Mouse (Mus musculus) spleen, postnatal 36 days (tissue): ENCODE data around the gene Clasp2.
"Not testable (repeated sequence)": the region's sequence is repeated elsewhere in the genome, so short reads cannot be mapped to it uniquely, and the experiment has no call there.

Experiments used
- DNase-seq, 2 experiments: peaks; one replicate each; pipeline ENCODE4 v3.0.0; 2022; ENCODE audit warnings: low spot score in 2 of 2, mixed read lengths in 1 of 2

The Clasp2 gene

DNA sequence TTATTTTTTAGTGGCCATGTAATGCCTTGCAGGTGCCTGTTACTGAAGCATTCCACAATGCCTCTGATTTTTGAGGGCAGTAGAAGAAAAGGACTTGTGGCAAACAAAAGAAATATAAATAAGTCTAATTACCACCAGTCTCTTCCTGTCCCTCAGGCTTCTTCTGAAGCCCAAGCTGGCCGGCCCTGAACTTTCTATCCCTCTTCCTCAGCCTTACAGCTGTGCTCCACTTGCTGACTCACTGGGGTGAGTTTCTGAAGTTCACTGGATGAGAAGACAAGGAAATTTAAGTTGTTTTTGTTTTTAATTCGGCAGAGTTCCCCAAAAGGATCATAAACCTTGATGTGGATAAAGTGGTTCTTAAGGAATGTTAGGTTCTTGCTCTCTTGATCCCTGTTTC lies 74.6 kb downstream of the Clasp2 start:
- no peak for DNase-seq

DNA sequence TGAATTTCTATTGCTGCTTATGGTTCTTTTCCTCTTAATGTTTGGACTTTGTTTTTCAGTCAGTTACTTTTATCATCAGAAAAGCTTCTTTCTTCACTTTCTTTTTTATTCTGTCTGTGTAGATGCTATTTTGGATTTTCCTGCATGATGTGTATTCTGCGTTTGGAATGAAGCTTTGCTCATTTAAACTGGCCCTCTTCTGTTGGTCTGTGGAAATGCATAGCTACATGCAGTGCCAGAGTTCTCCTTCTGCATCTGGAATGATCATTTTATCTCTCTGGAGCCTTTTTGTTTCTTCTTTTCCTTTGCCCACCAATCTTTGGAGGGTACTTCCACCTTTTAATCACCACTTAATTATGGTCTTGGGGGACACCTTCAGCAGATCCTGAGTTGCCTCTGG lies 80.9 kb downstream of the Clasp2 start:
- no peak for DNase-seq

- no peak for DNase-seq
Observed at GRCm38 (mm10) chr9:113828719-113829118, 87.4 kb downstream of the Clasp2 start.

DNA sequence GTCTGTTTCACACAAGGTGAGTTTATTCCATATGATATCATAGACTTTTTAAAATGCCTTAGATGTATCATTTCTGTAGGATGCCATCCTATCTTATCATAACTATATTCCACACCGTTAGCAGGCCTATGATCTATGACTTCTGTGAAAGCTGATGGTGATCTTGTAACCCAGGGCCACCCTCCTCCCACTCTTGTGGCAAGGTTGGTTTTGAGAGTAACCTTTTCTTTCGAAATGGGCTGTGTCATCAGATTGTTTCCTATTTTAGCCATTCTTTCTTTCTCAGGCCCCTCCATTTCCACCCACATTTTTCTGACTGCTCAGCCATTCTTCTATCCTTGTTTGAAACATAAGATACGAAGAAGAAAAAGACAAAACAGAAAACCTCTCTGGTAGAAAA lies 88.9 kb downstream of the Clasp2 start:
- DNase-seq = no peak

DNA sequence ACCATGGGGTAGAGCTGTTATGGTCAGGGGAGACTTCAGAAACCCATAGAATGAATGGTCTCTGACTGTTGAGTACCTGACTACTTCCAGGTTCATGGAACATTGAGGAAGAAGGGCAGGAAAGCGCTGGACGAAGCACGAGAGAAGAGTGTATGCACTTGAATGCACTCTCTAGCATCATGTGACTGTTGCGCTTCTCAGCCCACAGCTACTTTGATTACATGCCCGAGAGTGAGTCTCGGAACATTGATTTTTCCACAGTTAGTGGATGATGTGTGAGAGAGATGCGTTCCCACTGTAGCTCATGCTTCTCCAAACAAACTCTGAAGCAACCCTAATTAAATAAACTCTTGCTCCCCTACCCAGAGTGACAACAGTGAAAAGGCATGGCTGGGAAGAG lies 92.2 kb downstream of the Clasp2 start:
- DNase-seq = no peak

DNA sequence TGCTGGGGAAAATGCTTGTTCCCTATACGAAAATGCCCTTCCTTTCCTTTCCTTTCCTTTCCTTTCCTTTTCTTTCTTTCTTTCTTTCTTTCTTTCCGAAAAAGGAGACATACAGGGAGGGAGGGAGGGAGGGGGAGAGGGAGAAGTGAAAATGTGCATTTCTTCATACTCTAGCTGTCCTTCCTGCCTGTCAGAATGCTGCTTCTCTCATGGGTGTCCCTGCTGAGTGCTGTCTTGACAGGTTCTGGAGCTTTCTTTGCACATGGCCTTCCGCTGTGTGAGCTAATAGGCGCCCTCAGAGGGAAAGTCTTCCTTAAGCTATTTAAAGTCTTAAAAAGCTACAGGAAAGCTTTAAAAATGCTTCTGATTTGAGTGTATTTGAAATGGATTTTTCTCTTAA lies 95.7 kb downstream of the Clasp2 start:
- DNase-seq = no peak

DNA sequence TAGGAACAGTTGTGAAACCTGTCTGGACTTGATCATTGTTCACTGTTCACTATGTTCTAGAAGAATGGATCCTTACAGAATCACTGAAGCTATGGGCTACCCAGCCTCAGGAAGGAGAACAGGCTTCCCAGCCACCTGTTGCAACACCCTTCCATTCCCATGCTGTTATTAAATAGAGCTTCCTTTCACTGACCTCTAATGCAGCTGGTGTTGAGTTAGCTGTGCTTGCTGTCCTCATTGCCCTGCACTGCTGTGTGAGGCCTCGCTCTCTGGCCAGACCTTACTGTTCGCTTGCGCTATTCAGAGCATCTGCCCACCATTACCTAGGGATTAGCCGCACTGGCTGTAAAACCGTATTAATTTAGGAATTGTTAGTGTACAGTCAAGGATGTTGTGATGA lies 96.2 kb downstream of the Clasp2 start:
- no peak for DNase-seq

DNA sequence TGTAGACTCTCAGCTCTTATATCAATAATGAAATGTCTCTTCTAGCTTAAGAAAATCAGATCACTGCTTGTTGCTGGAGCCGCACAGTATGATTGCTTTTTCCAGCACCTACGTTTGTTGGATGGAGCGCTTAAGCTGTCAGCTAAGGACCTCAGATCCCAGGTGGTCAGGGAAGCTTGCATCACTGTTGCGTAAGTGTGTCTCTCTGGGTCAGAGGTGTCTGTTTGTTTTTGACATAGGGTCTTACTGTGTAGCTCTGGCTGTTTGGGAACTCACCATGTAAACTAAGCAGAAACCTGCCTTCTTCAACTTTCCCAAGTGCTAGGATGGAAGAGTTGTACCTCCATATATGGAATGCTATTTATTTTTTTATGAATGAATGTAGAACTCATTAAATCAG lies 102.8 kb downstream of the Clasp2 start:
- no peak for DNase-seq

GRCm38 (mm10) chr9:113855441-113855840 lies 114.2 kb downstream of the Clasp2 start:
- no peak for DNase-seq

DNA sequence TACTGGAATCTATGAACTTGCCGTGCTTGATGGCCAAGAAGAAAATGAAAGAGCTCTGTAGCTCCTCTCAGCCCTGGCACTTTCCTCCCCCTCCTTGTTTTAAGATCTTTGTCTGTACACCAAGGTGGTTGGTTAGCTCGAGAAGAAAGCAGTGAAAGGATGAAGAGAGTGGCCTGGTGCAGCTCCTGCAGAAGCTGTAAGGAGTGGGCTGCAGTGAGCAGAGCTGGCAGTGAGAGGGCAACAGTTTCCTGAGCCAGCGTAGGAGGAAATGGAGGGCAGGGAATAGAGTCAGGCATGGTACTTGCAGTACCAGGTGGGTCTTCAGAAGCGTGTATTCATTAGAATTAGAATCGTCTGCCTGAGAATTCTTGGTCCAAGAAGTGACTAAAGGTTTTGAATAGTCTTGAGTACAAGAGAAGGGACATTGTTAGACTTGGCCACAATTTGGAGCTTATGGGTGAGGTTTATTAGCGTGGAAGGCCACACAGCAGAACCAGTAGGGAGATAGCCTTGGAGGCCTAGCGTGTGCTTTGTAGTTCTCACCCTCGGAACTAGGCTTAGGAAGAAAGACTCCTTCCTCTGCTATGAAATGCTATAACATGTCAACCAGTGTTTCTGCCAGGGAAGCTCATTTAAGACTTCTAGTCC lies 116.1 kb downstream of the Clasp2 start:
- no peak for DNase-seq

- DNase-seq = no peak
Observed at GRCm38 (mm10) chr9:113857929-113858440, 116.7 kb downstream of the Clasp2 start.

DNA sequence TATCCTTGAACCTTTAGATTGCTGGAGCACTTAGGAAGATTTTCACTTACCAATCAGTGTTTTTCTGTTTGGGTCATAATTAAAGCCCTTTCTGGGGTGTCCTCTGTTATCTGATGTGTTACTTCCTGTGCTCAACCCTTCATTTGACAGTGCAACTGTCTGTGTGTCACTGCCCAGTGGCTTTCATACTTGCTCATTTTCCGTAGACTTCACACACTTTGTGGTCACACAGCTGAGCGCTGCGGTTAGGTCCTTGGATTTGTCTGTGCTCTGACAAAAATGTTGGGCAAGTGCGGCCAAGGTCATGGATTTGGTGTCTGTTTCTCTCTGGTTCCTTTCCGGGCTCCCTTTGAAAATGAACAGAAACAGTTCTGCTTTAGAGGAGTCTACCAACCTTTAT lies 118.1 kb downstream of the Clasp2 start:
- DNase-seq = no peak

DNA sequence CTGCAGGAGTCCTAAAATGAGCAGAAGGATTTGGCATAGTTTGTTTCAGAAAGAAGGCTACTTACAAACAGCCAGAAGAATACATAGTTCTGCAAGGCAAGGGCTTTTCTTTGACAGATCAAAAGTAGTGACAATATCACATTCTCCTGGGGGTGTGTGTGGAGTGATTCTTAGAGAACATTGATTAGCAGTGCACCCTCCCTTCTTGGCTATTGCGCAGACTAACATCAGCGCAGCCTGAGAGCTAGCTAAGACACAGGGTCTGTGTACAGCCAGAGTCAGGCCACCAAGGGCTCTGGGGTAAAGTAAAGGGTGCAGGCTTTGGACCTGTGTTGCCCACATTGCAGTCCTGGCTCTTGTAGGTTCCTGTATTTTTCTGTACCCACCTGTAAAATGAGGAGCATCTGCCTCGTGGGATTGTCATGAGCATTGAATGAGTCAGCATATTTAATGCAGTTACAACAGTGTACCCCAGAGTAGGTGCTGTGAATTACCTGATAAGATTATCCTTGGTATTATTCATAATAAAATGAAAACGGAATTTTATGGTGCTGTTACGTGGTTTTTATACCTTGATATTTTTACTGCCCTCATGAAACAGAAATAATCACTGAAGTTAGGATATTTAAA lies 122.2 kb downstream of the Clasp2 start:
- DNase-seq = no peak

- DNase-seq = no peak
Observed at GRCm38 (mm10) chr9:113867951-113868350, 126.7 kb downstream of the Clasp2 start.

- DNase-seq = no peak
Observed at GRCm38 (mm10) chr9:113894903-113895302, 153.6 kb downstream of the Clasp2 start.

GRCm38 (mm10) chr9:113903136-113903535 lies 161.9 kb downstream of the Clasp2 start:
- DNase-seq = no peak

DNA sequence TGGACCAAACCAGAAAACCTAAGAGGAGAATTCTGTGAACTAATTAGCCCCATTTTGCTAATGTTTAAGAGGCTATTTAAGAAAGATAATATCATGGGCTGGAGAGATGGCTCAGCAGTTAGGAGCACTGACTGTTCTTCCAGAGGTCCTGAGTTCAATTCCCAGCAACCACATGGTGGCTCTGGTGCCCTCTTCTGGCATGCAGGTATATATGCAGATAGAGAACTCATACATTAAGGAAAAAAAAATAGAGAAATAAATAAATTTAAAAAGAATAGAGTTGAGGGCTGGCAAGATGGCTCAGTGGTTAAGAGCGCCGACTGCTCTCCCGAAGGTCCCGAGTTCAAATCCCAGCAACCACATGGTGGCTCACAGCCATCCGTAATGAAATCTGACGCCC lies 163.0 kb downstream of the Clasp2 start:
- not testable (repeated sequence) for DNase-seq

DNA sequence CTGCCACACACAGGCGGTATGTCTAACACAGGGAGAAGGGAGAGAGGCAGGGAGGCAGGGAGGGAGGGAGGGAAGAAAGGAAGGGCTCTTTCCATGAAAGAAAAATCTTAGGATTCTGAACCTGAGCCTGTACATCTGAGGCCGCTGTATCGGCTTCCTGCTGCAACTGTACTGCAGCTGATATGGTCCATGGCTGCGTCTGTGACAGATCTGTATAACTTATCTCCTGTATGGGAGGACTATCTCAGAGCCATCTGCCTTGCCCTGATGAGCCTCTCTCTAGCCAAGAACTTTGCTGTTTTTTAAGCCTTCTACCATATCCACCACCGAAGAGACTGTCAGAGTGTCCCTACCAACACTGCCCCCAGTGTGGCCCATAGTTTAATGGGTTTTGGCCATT lies 174.5 kb downstream of the Clasp2 start:
- no peak for DNase-seq

GRCm38 (mm10) chr9:113922677-113923076 lies 181.4 kb downstream of the Clasp2 start:
- DNase-seq = no peak

GRCm38 (mm10) chr9:113924883-113925282 lies 183.6 kb downstream of the Clasp2 start:
- DNase-seq = no peak

DNA sequence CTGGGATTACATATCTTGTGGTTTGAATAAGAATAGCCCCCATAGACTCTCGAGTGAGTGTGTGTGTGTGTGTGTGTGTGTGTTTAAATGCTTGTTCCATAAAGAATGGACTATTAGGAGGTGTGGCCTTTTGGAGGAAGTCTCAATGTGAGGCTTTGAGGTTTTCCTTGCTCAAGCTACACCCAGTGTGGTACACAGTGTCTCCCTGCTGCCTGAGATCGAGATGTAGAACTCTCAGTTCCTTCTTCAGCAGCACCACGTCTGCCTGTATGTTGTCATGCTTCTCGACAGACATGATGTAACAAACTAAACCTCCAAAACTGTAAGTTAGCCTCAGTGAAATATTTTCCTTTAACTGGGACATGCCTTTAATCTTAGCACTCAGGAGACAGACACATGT lies 187.3 kb downstream of the Clasp2 start:
- peak; percentile 67 to 71 for DNase-seq

DNA sequence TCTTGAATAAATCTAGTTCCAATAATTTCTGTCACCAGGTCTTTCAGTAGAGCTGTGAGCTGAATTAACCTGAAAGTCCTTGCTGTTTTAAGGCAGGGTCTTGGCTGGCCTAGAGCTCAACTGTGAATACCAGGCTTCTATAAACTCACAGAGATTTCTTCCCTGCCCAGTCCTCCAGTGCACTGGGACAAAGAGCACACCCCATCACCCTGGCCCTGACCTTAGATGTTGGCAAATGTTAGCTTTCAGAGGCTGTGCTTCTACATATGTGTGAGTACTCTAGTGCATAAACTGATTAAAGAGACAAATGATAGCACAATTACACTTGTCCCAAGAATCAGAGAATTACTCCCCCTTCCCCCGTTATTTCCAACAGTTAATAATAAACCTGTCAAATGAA lies 188.4 kb downstream of the Clasp2 start:
- no peak for DNase-seq

GRCm38 (mm10) chr9:113930534-113931374 lies 189.5 kb downstream of the Clasp2 start, which contains the start of gene Ubp1:
Gene Ubp1 (plus strand): TSS chr9:113930934.
- DNase-seq = peak; percentile 97
